Mouse (Mus musculus): ENCODE results near the gene Ifi27l2b. TPM values are rescaled to one million over a fixed set of nuclear protein-coding genes. Genes with fewer than 3 reads are reported as not detected.
A peak's percentile ranks its signal among the peaks of the same experiment; 100 is the strongest.

Gene Ifi27l2b
- total RNA-seq, 2 experiments from 2014 or later: not detected

GRCm38 (mm10) chr12:103437601-103438000, 19.4 kb downstream of the Ifi27l2b start:
- no peak for DNase-seq (ENCODE audit: low spot score)

- DNase-seq (ENCODE audit: low spot score): no peak
Measured at GRCm38 (mm10) chr12:103434861-103435260, 22.2 kb downstream of the Ifi27l2b start.

DNA sequence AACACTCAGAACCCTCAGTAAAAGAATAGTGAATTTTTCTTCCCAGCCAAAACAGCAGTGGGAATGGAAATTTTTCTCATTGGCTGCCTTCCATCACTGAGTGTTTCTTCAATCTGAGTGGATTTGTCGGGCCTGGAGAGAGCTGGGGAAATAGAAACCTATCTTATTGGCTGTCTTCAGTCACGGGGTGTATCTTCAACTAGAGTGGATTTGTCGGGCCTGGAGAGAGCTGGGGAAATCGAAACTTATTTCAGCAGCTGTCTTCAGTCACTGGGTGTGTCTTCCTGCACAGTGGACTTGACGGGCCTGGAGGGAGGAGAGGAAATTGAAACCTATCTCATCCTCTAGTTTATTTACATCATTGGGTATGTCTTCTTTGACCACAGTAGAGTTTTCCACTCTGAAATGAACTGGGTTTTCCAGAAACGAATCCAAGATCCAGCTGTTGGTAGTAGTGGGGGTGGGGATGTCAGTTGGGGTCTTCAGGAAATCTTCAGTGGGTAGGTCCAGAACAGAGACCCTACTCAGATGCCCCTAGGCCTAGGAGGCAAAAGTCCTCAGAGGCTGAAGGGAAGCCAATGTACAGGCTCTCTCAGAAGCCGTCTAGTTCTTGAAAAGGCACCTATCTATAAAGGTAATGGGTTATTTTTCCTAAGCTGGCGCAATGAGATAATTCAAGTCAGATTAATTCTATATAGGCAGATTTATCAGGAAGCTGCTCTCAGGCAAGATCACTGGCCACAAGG, 22.9 kb downstream of the Ifi27l2b start, which contains the start of gene Ifi27:
Gene Ifi27, plus strand, starts transcription at position 226 of the 746 bp plus-strand sequence.
- peak; percentile 90 for DNase-seq (ENCODE audit: low spot score)

- DNase-seq (ENCODE audit: low spot score): no peak
Measured at GRCm38 (mm10) chr12:103433430-103433829, 23.6 kb downstream of the Ifi27l2b start.

- DNase-seq (ENCODE audit: low spot score): no peak
Measured at GRCm38 (mm10) chr12:103426710-103427109, 30.3 kb downstream of the Ifi27l2b start.

- peak; percentile 98 for DNase-seq (ENCODE audit: low spot score)
Measured at GRCm38 (mm10) chr12:103425729-103426470, 31.1 kb downstream of the Ifi27l2b start, which contains the start of gene Ddx24. Gene Ddx24 (minus strand): TSS chr12:103425830.

DNA sequence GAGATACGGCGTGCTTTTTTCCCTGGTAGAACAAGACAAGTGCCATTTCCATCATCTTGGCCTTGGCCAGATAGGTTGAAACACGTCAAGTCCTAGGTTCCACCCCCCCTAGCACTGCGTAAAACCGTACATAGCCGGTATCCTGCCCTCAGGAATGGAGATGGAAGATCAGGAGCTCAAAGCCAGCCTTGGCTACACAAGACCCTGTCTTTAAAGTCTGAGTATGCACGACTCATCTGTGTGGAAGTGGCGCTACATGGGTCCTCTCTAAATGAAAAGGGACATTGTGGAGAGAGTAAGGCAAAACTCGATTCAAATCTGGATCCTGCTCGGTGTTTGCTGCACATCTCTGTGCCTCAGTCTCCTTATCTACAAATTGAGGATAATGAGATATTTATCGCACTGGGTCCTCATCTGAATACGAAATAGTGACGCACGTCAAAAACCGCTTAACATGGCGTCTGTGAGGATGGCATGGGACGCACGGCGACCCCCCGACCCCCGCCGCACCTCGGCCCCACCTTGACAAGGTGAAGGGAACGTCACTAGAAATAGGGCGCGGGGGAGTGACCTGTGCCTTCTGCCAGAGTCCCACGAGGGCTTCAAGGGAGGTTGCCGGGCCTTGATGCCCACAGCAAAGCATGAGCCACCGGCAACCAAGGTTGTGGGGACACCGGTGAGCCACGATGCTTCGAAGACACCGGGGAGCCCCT, 31.9 kb downstream of the Ifi27l2b start:
- DNase-seq (ENCODE audit: low spot score): no peak

DNA sequence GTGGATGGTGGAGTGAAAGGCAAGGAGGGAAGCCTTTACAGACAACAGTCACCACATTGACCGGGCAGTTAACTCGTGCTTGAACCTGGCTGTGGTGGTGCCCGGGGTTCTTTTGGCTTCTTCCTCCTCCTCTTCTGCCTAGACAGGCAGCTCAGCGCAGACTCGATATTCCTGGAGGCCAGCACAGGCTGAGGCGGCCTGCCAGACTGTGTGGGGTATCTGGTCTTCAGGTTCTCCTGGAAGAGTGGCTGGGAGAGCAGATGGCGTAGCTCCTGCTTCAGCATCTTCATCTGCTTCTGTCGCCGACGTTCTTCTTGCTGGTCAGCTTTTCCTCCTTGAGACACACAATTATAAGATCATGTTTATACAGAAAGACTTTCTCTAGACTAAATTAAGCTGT, 48.9 kb downstream of the Ifi27l2b start:
- DNase-seq (ENCODE audit: low spot score): no peak

GRCm38 (mm10) chr12:103407720-103408119, 49.3 kb downstream of the Ifi27l2b start, which contains the start of gene 9330161L09Rik:
Gene 9330161L09Rik (minus strand): TSS chr12:103407820.
- DNase-seq (ENCODE audit: low spot score): no peak

DNA sequence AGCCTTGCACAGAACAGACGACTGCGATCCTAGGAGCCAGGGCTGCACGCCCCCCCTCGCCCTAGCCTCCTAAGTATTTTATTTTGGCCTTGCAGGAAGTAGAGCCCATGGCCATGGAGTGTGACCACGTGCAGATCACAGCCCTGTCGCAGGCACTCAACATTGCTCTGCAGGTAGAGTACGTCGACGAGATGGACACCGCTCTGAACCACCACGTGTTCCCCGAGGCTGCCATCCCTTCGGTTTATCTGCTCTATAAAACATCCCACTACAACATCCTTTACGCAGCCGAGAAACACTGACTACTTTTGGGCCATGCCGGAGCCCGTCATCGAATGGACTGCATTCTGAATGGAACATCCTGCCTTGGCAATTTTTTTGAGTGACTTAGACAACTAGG, 52.9 kb downstream of the Ifi27l2b start:
- no peak for DNase-seq (ENCODE audit: low spot score)

Other genes starting within 250 kb of the Ifi27l2b start
- 10 to 100 TPM in 1 of 2 experiments, 1 to 10 TPM in 1; 9.9 to 29.8 TPM for gene Prima1, start 215.1 kb downstream of the Ifi27l2b start, total RNA-seq (2021)
- gene Fam181a, start 146.2 kb downstream of the Ifi27l2b start, total RNA-seq (2021): not detected
- 100 to 1,000 TPM; 852 to 871 TPM for gene Asb2, start 101.2 kb downstream of the Ifi27l2b start, total RNA-seq (2021)
- 10 to 100 TPM; 11.2 to 15.5 TPM for gene Otub2, start 68.5 kb downstream of the Ifi27l2b start, total RNA-seq (2021)
- 1 to 10 TPM in 1 of 2 experiments, under 1 TPM in 1; 0.62 to 1.1 TPM for gene 9330161L09Rik, start 49.4 kb downstream of the Ifi27l2b start, total RNA-seq (2021)
- gene Ddx24, start 31.4 kb downstream of the Ifi27l2b start, total RNA-seq (2021): 10 to 100 TPM; 73.5 to 91.8 TPM
- 10 to 100 TPM; 53.0 to 82.0 TPM for gene Ifi27, start 23.0 kb downstream of the Ifi27l2b start, total RNA-seq (2021)
- gene Ifi27l2a, start 13.5 kb downstream of the Ifi27l2b start, total RNA-seq (2021): 10 to 100 TPM; 15.5 to 29.8 TPM
- gene Ppp4r4, start 75.1 kb upstream of the Ifi27l2b start, total RNA-seq (2021): under 1 TPM; 0.21 to 0.71 TPM
- under 1 TPM in 1 of 2 experiments, not detected in 1; 0.26 TPM for gene Serpina10, start 174.2 kb upstream of the Ifi27l2b start, total RNA-seq (2021)
- gene Serpina6, start 200.0 kb upstream of the Ifi27l2b start, total RNA-seq (2021): not detected
- not detected for gene Serpina16, start 218.9 kb upstream of the Ifi27l2b start, total RNA-seq (2021)
- not detected for gene Serpina1f, start 238.3 kb upstream of the Ifi27l2b start, total RNA-seq (2021)